Mouse (Mus musculus): ENCODE results near the gene Gm11239. TPM values are rescaled to one million over a fixed set of nuclear protein-coding genes. Genes with fewer than 3 reads are reported as not detected.
"Not testable (repeated sequence)": the region's sequence is repeated elsewhere in the genome, so short reads cannot be mapped to it uniquely, and the experiment has no call there.

The Gm11239 gene
- not detected in 2 replicates for polyA plus RNA-seq (2012; rRNA removed)

GRCm38 (mm10) chr4:73668054-73668453 is at the start of gene Gm11239:
TSS of gene Gm11239 (plus strand) at chr4:73668354.
- no CpG with 5 or more reads among the region's 4 CpGs for WGBS
- H3K27ac ChIP-seq (ENCODE audit: insufficient read depth, low read length); H3K36me3 ChIP-seq (ENCODE audit: control insufficient read depth, insufficient read depth, low read length); H3K27me3 ChIP-seq (ENCODE audit: control insufficient read depth, insufficient read depth, low read length); H3K4me3 ChIP-seq (ENCODE audit: extremely low read depth, insufficient read depth, insufficient read length); H3K4me1 ChIP-seq (ENCODE audit: control insufficient read depth, insufficient read depth, insufficient read length); DNase-seq (ENCODE audit: low read depth in 1 of 2, low spot score in 2 of 2): not testable (repeated sequence)

GRCm38 (mm10) chr4:73622684-73623083 is 45.5 kb upstream of the Gm11239 start, which contains the start of gene Gm11237:
TSS of gene Gm11237 (plus strand) at chr4:73622984.
- H3K4me1 ChIP-seq (ENCODE audit: control insufficient read depth, insufficient read depth, insufficient read length); H3K27me3 ChIP-seq (ENCODE audit: control insufficient read depth, insufficient read depth, low read length); H3K4me3 ChIP-seq (ENCODE audit: extremely low read depth, insufficient read depth, insufficient read length); H3K27ac ChIP-seq (ENCODE audit: insufficient read depth, low read length); H3K36me3 ChIP-seq (ENCODE audit: control insufficient read depth, insufficient read depth, low read length); DNase-seq (ENCODE audit: low read depth in 1 of 2, low spot score in 2 of 2): not testable (repeated sequence)
- WGBS: no CpG with 5 or more reads among the region's 3 CpGs

- not testable (repeated sequence) for H3K36me3 ChIP-seq (ENCODE audit: control insufficient read depth, insufficient read depth, low read length); H3K4me1 ChIP-seq (ENCODE audit: control insufficient read depth, insufficient read depth, insufficient read length); H3K4me3 ChIP-seq (ENCODE audit: extremely low read depth, insufficient read depth, insufficient read length); H3K27me3 ChIP-seq (ENCODE audit: control insufficient read depth, insufficient read depth, low read length); H3K27ac ChIP-seq (ENCODE audit: insufficient read depth, low read length); DNase-seq (ENCODE audit: low read depth in 1 of 2, low spot score in 2 of 2)
- WGBS: no CpG with 5 or more reads among the region's 4 CpGs
Observed at GRCm38 (mm10) chr4:73637821-73638220, 30.3 kb upstream of the Gm11239 start, which contains the start of gene Gm11236. TSS of gene Gm11236 (plus strand) at chr4:73638121.

- H3K36me3 ChIP-seq (ENCODE audit: control insufficient read depth, insufficient read depth, low read length); DNase-seq (ENCODE audit: low read depth in 1 of 2, low spot score in 2 of 2); H3K27ac ChIP-seq (ENCODE audit: insufficient read depth, low read length); H3K4me1 ChIP-seq (ENCODE audit: control insufficient read depth, insufficient read depth, insufficient read length); H3K27me3 ChIP-seq (ENCODE audit: control insufficient read depth, insufficient read depth, low read length); H3K4me3 ChIP-seq (ENCODE audit: extremely low read depth, insufficient read depth, insufficient read length): not testable (repeated sequence)
- WGBS: 86% methylated on average over 4 of the region's 4 CpGs
Observed at GRCm38 (mm10) chr4:73661864-73662263, 6.3 kb upstream of the Gm11239 start.

GRCm38 (mm10) chr4:73683216-73683615 is 15.1 kb downstream of the Gm11239 start, which contains the start of gene Gm428:
TSS of gene Gm428 (plus strand) at chr4:73683516.
- WGBS: 93% methylated on average over 2 of the region's 4 CpGs

GRCm38 (mm10) chr4:73718761-73719160 is 50.6 kb downstream of the Gm11239 start:
- Histone ChIP-seq H3K27ac (ENCODE audit: insufficient read depth, low read length) (no peak overlapping the region), H3K36me3 (ENCODE audit: control insufficient read depth, insufficient read depth, low read length) (no peaks in the 10 kb centered on the region), H3K4me1 (ENCODE audit: control insufficient read depth, insufficient read depth, insufficient read length) (no peaks in the 10 kb centered on the region), H3K27me3 (ENCODE audit: control insufficient read depth, insufficient read depth, low read length) (no peaks in the 10 kb centered on the region), H3K4me3 (ENCODE audit: extremely low read depth, insufficient read depth, insufficient read length) (no peak overlapping the region)
- TF ChIP-seq POLR2A (IDR thresholded peaks at IDR 0.05; ENCODE audit: low read depth, low read length) (no peak), CTCF (IDR thresholded peaks at IDR 0.05; ENCODE audit: extremely low read depth, insufficient read depth, insufficient read length, insufficient replicate concordance) (no peak)
- no peak for DNase-seq (ENCODE audit: low read depth in 1 of 2, low spot score in 2 of 2)
- 83% methylated on average over 1 of the region's 1 CpGs for WGBS

More at GRCm38 (mm10) chr4:73683216-73683615, 15.1 kb downstream of the Gm11239 start, which contains the start of gene Gm428:
- not testable (repeated sequence) for H3K4me3 ChIP-seq (ENCODE audit: extremely low read depth, insufficient read depth, insufficient read length); H3K27me3 ChIP-seq (ENCODE audit: control insufficient read depth, insufficient read depth, low read length); H3K27ac ChIP-seq (ENCODE audit: insufficient read depth, low read length); DNase-seq (ENCODE audit: low read depth in 1 of 2, low spot score in 2 of 2); H3K4me1 ChIP-seq (ENCODE audit: control insufficient read depth, insufficient read depth, insufficient read length); H3K36me3 ChIP-seq (ENCODE audit: control insufficient read depth, insufficient read depth, low read length)

GRCm38 (mm10) chr4:73719819-73720218 is 51.7 kb downstream of the Gm11239 start:
- H3K4me1 ChIP-seq (ENCODE audit: control insufficient read depth, insufficient read depth, insufficient read length): no peaks in the 10 kb centered on the region
- no peak overlapping the region for H3K27ac ChIP-seq (ENCODE audit: insufficient read depth, low read length)
- no peak for DNase-seq (ENCODE audit: low read depth in 1 of 2, low spot score in 2 of 2)
- H3K4me3 ChIP-seq (ENCODE audit: extremely low read depth, insufficient read depth, insufficient read length): no peak overlapping the region
- TF ChIP-seq POLR2A (IDR thresholded peaks at IDR 0.05; ENCODE audit: low read depth, low read length) (no peak), CTCF (IDR thresholded peaks at IDR 0.05; ENCODE audit: extremely low read depth, insufficient read depth, insufficient read length, insufficient replicate concordance) (no peak)
- H3K27me3 ChIP-seq (ENCODE audit: control insufficient read depth, insufficient read depth, low read length): no peaks in the 10 kb centered on the region
- H3K36me3 ChIP-seq (ENCODE audit: control insufficient read depth, insufficient read depth, low read length): no peaks in the 10 kb centered on the region

Other genes with a start within 250 kb of the Gm11239 start
- not detected in 2 replicates for gene Gm11238, start 60.5 kb upstream of the Gm11239 start, polyA plus RNA-seq (2012; rRNA removed)
- gene Gm11237, start 45.4 kb upstream of the Gm11239 start, polyA plus RNA-seq (2012; rRNA removed): not detected in 2 replicates
- gene Gm11236, start 30.2 kb upstream of the Gm11239 start, polyA plus RNA-seq (2012; rRNA removed): not detected in 2 replicates
- not detected in 2 replicates for gene Gm428, start 15.2 kb downstream of the Gm11239 start, polyA plus RNA-seq (2012; rRNA removed)
- gene Rasef, start 122.6 kb downstream of the Gm11239 start, polyA plus RNA-seq (2012; rRNA removed): 0.02 and 0.11 TPM in 2 replicates
- gene Gm11758, start 207.9 kb downstream of the Gm11239 start, polyA plus RNA-seq (2012; rRNA removed): not detected in 2 replicates
- not detected in 2 replicates for gene Gm11757, start 222.8 kb downstream of the Gm11239 start, polyA plus RNA-seq (2012; rRNA removed)
- gene Gm13871, start 237.6 kb downstream of the Gm11239 start, polyA plus RNA-seq (2012; rRNA removed): not detected in 2 replicates